Mouse (Mus musculus) midbrain, postnatal 0 days (tissue): ENCODE measurements around the gene Srsf3. TPM values are rescaled to one million over a fixed set of nuclear protein-coding genes. Genes with fewer than 3 reads are reported as not detected.
A peak's percentile ranks its signal among the peaks of the same experiment; 100 is the strongest.
"Not testable (repeated sequence)": the region's sequence is repeated elsewhere in the genome, so short reads cannot be mapped to it uniquely, and the experiment has no call there.

Experiments used
- ATAC-seq: fragments of 200-750 bp; cut with Nextera tagmentation; 2 replicates; pipeline ENCODE4 v1.8.0; 2017; ENCODE audit warnings: moderate number of reproducible peaks, mild to moderate bottlenecking, moderate TSS enrichment, moderate library complexity; ENCODE audit not compliant: low FRiP score
- DNase-seq: peaks from one replicate; pipeline ENCODE4 v3.0.0-alpha.2; 2015; ENCODE audit warnings: low spot score
- H3K27ac ChIP-seq: fragments of 300-500 bp; sonication (generic); 2 replicates; pipeline ENCODE4 v1.5.1; 2014; ENCODE audit warnings: low read depth, mild to moderate bottlenecking, low read length, mixed read lengths
- H3K27me3 ChIP-seq: fragments of 300-500 bp; sonication (generic); 2 replicates; pipeline ENCODE4 v1.6.1; 2014; ENCODE audit warnings: low read length, control low read depth, mixed read lengths; ENCODE audit not compliant: insufficient read depth
- H3K36me3 ChIP-seq: fragments of 300-500 bp; sonication (generic); 2 replicates; pipeline ENCODE4 v1.6.1; 2014; ENCODE audit warnings: low read length, control low read depth, mixed read lengths; ENCODE audit not compliant: insufficient read depth
- H3K4me1 ChIP-seq: fragments of 300-500 bp; sonication (generic); 2 replicates; pipeline ENCODE4 v1.6.1; 2014; ENCODE audit warnings: mild to moderate bottlenecking, control low read depth, antibody characterized with exemption, low read length, mixed read lengths; ENCODE audit not compliant: insufficient read depth
- H3K4me2 ChIP-seq: fragments of 300-500 bp; sonication (generic); 2 replicates; pipeline ENCODE4 v1.6.1; 2014; ENCODE audit warnings: low read depth, mild to moderate bottlenecking, low read length, mixed read lengths; ENCODE audit not compliant: poor library complexity, severe bottlenecking
- H3K4me3 ChIP-seq: fragments of 300-500 bp; sonication (generic); 2 replicates; pipeline ENCODE4 v1.5.1; 2014; ENCODE audit warnings: low read depth, mild to moderate bottlenecking, low read length, moderate library complexity
- H3K9ac ChIP-seq: fragments of 300-500 bp; sonication (generic); replicated peaks from 2 replicates; pipeline ENCODE4 v1.6.1; 2014; ENCODE audit warnings: mild to moderate bottlenecking, low read length, moderate library complexity, mixed read lengths; ENCODE audit not compliant: poor library complexity, severe bottlenecking
- H3K9me3 ChIP-seq: fragments of 300-500 bp; sonication (generic); 2 replicates; pipeline ENCODE4 v1.6.1; 2016; ENCODE audit warnings: low read length, control low read depth
- CTCF ChIP-seq: IDR thresholded peaks from 2 replicates; pipeline ENCODE4 v1.5.1; 2016; ENCODE audit warnings: antibody characterized with exemption, mild to moderate bottlenecking
- WGBS: fragments of 180-500 bp; shearing (Covaris S2); extraction: QIAGEN DNeasy Blood & Tissue Kit; methylation state at CpG from one replicate; pipeline ENCODE4 v1.1.7; 2014; 5-methylcytosine and 5-hydroxymethylcytosine counted together
- polyA plus RNA-seq: library from polyadenylated mRNA; unstranded; fragments of >200 nt; fragmentation: Nextera tagmentation; extraction: Ambion mirVana; gene quantifications from 2 replicates; pipeline ENCODE4 v1.2.1, GENCODE M21; 2015
- total RNA-seq: library from RNA; depleted of rRNA; stranded (reverse); fragments of >200 nt; gene quantifications from 2 replicates; pipeline ENCODE4 v1.2.3, GENCODE M21; 2014

Gene Srsf3
- total and polyA plus RNA-seq, 2 experiments from 2014 or later = 119 to 296 TPM

GRCm38 (mm10) chr17:29034264-29034663, 1.8 kb downstream of the Srsf3 start:
- TF ChIP-seq CTCF = no peak
- H3K4me1 ChIP-seq = 0 out of 2 replicates have a peak, but pooled peaks cover 3% of the 10 kb centered on the region
- H3K36me3 ChIP-seq = peaks cover 17% of the 10 kb centered on the region; the same call in 1 of the 2 replicates
- no peak for ATAC-seq
- H3K4me2 ChIP-seq = peak overlapping the region; percentile 88
- no peaks in the 10 kb centered on the region for H3K27me3 ChIP-seq
- no peak for DNase-seq
- H3K9ac ChIP-seq = peak overlapping the region; percentile 96
- H3K27ac ChIP-seq = 0 out of 2 replicates have a peak overlapping the region, but pooled peaks have one; percentile 6
- peak overlapping the region; percentile 52 for H3K4me3 ChIP-seq
- no peaks in the 10 kb centered on the region for H3K9me3 ChIP-seq

GRCm38 (mm10) chr17:29035506-29035905, 3.1 kb downstream of the Srsf3 start:
- TF ChIP-seq CTCF = no peak
- Histone ChIP-seq H3K4me2 (peak overlapping the region; percentile 88), H3K9me3 (no peaks in the 10 kb centered on the region), H3K9ac (no peak overlapping the region), H3K4me1 (0 out of 2 replicates have a peak, but pooled peaks cover 3% of the 10 kb centered on the region), H3K36me3 (peaks cover 29% of the 10 kb centered on the region; the same call in 1 of the 2 replicates), H3K4me3 (peak overlapping the region; percentile 52; the same call in 1 of the 2 replicates), H3K27me3 (no peaks in the 10 kb centered on the region), H3K27ac (no peak overlapping the region)
- no peak for ATAC-seq
- DNase-seq = no peak

GRCm38 (mm10) chr17:29039351-29039750, 6.9 kb downstream of the Srsf3 start:
- H3K4me1 ChIP-seq = no peaks in the 10 kb centered on the region
- no peak overlapping the region for H3K4me3 ChIP-seq
- H3K27me3 ChIP-seq = no peaks in the 10 kb centered on the region
- peaks cover 41% of the 10 kb centered on the region; the same call in 1 of the 2 replicates for H3K36me3 ChIP-seq
- TF ChIP-seq CTCF = no peak
- WGBS = 71% methylated on average over 11 of the region's 11 CpGs
- H3K9ac ChIP-seq = no peak overlapping the region
- H3K27ac ChIP-seq = no peak overlapping the region
- no peak for ATAC-seq
- DNase-seq = no peak
- no peak overlapping the region for H3K4me2 ChIP-seq
- H3K9me3 ChIP-seq = no peaks in the 10 kb centered on the region

DNA sequence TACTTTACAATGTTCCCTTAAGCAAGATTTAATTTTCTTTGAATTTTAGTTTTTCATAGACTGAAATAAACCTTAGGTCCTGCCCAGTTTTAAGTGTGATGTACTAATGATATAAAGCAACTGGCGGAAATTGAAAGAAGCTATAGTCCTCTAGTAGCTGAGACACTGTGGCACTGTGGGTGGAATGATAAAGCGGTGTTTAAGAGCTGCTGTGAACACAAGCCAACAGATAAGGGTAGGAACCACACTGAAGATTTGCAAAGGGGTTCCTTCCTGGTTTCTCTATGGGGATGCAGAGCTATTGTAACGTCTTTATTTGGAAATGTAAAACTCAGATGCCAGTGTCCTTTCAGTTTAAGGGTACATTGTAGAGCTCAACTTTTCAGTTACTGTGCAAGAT, 9.2 kb downstream of the Srsf3 start:
- not testable (repeated sequence) for H3K4me3 ChIP-seq, H3K9ac ChIP-seq, H3K4me1 ChIP-seq, DNase-seq, ATAC-seq, H3K9me3 ChIP-seq, H3K27ac ChIP-seq, H3K4me2 ChIP-seq, H3K27me3 ChIP-seq
- peaks cover 47% of the 10 kb centered on the region; the same call in 1 of the 2 replicates for H3K36me3 ChIP-seq
- WGBS = 85% methylated on average over 3 of the region's 3 CpGs

- Histone ChIP-seq H3K4me3 (no peak overlapping the region), H3K36me3 (peaks cover 39% of the 10 kb centered on the region; the same call in 1 of the 2 replicates), H3K9me3 (no peaks in the 10 kb centered on the region), H3K27me3 (no peaks in the 10 kb centered on the region), H3K9ac (no peak overlapping the region), H3K27ac (no peak overlapping the region), H3K4me1 (no peaks in the 10 kb centered on the region), H3K4me2 (no peak overlapping the region)
- TF ChIP-seq CTCF = no peak
- no peak for DNase-seq
- ATAC-seq = no peak
These were observed 10.1 kb downstream of the Srsf3 start for GRCm38 (mm10) chr17:29042569-29042968.

DNA sequence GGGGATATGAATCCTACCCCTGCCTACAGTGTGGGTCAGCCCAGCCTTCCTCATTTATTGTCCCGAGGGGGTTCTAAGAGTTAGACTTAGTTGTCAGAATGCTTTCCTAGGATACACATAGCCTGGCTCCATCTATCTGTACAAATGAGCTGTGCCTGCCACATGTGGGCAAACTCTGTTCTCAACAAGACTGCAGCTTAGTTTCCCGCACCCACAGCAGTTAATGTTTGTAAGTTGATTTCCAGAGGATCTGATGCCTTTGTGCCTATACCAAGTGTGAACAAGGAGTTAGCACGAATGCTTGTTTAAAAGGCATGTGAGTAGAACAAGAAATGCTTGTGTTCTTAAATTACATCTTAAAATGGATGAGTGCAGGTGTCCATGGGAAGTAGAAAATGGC, 11.2 kb downstream of the Srsf3 start:
- Histone ChIP-seq H3K4me2 (no peak overlapping the region), H3K4me3 (no peak overlapping the region), H3K9ac (no peak overlapping the region), H3K36me3 (peaks cover 36% of the 10 kb centered on the region; the same call in 1 of the 2 replicates), H3K27ac (no peak overlapping the region), H3K9me3 (no peaks in the 10 kb centered on the region), H3K4me1 (no peaks in the 10 kb centered on the region), H3K27me3 (no peaks in the 10 kb centered on the region)
- WGBS = 91% methylated on average over 3 of the region's 3 CpGs
- DNase-seq (no peak), ATAC-seq (no peak)
- no peak for TF ChIP-seq CTCF
